In the genomic region with DNA sequence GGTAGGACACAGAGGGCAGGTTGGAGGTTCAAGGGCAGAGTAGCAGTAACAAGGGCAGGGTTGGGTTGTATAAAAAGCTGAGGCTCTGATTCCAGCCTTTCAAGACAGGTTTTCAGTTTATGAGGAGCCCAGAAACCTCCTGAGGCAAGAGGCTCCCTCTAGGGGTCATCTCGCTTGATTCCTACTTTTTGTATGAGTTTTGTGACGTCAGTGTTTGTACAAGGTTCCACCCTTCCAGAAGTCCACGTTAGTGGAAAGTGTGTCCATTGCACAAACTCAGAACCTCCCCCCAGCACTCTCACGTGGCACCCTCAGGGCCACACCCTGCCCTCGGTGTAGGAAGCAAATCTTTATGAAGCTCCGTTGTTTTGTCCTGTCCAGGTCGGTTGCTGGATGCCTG, we compare ENCODE assay signal across 9 mouse cellular contexts. TPM values are rescaled to one million over a fixed set of nuclear protein-coding genes. Genes with fewer than 3 reads are reported as not detected.
DNase-seq lines count a peak whose midpoint lies in the region; ATAC-seq and TF ChIP-seq lines count a peak whose summit lies in the region.
"Had no signal": no experiment of that assay in that cellular context is flagged by ENCODE, and none has a peak within 500 bp of the region (broad histone marks: within the 10 kb centered on the region; RNA-seq: fewer than 3 reads in every experiment).

No protein-coding gene starts in this region.

- peak; percentile 56; the same call in 1 of the 2 replicates for ATAC-seq in kidney, embryonic 15.5 days (replicated peaks; ENCODE audit: low FRiP score)

- no peaks in the 10 kb centered on the region for H3K9me3 ChIP-seq in kidney, embryonic 15.5 days (replicated peaks)

- H3K4me3 ChIP-seq in bone marrow macrophage, adult 2 months (ENCODE audit: insufficient read depth, low read length): 0 out of 2 replicates have a peak overlapping the region, but pooled peaks have one; percentile 2
- H3K4me3 ChIP-seq in heart, adult 2 months: no peak overlapping the region
- no peak overlapping the region for H3K4me3 ChIP-seq in kidney, embryonic 15.5 days (replicated peaks)

- no peaks in the 10 kb centered on the region for H3K27me3 ChIP-seq in heart, adult 2 months (ENCODE audit: control insufficient read depth, insufficient read depth, low read length)
- no peaks in the 10 kb centered on the region for H3K27me3 ChIP-seq in kidney, embryonic 15.5 days

- H3K4me2 ChIP-seq in kidney, embryonic 15.5 days: no peak overlapping the region

- WGBS in heart, adult 2 months: 6% methylated on average over 7 of the region's 7 CpGs
- 36% methylated on average over 7 of the region's 7 CpGs for WGBS in kidney, embryonic 15.5 days

- H3K79me2 ChIP-seq in heart, adult 2 months (replicated peaks; ENCODE audit: control insufficient read depth, insufficient read depth, low read length): no peaks in the 10 kb centered on the region

- intact Hi-C loops in heart, adult 2 months (cut with DNase I): loop anchor here (1.0 kb wide), 1 partner anchor 97 kb away; no protein-coding TSS in a partner anchor

- TF ChIP-seq CTCF in bone marrow macrophage, adult 2 months (IDR thresholded peaks at IDR 0.05; ENCODE audit: low read depth, low read length): peak; percentile 12; the same call in 1 of the 2 replicates
- peak; percentile 85 for TF ChIP-seq CTCF in heart, adult 2 months (IDR thresholded peaks at IDR 0.05)

- H3K27ac ChIP-seq in bone marrow macrophage, adult 2 months (ENCODE audit: insufficient read depth, low read depth, low read length): no peak overlapping the region
- H3K27ac ChIP-seq in heart, adult 2 months: peak overlapping the region; percentile 32; the same call in 1 of the 2 replicates
- no peak overlapping the region for H3K27ac ChIP-seq in kidney, embryonic 15.5 days

- no peak for TF ChIP-seq POLR2A in bone marrow macrophage, adult 2 months (IDR thresholded peaks at IDR 0.05; ENCODE audit: borderline replicate concordance, low read depth, low read length)
- no peak for TF ChIP-seq POLR2A in heart, adult 2 months (IDR thresholded peaks at IDR 0.05; ENCODE audit: insufficient read depth, low read depth, low read length)

- no peaks in the 10 kb centered on the region for H3K36me3 ChIP-seq in heart, adult 2 months (ENCODE audit: control insufficient read depth, insufficient read depth, low read length)
- H3K36me3 ChIP-seq in kidney, embryonic 15.5 days: no peaks in the 10 kb centered on the region

- TF ChIP-seq EP300 in heart, adult 2 months (IDR thresholded peaks at IDR 0.05; ENCODE audit: insufficient read depth, low read depth, low read length): no peak

- H3K9ac ChIP-seq in heart, adult 2 months (ENCODE audit: low read depth, low read length): peak overlapping the region; percentile 39
- no peak overlapping the region; the same call in 1 of the 2 replicates for H3K9ac ChIP-seq in kidney, embryonic 15.5 days

- DNase-seq in frontal cortex, adult 2 months (ENCODE audit: extremely low spot score in 1 of 2, low spot score in 1 of 2): peak; percentile 54 to 82
- DNase-seq in frontal cortex, postnatal 25 days (ENCODE audit: low spot score in 2 of 2): no peak
- DNase-seq in B cell, adult 2 months: peak; percentile 35 to 52
- peak; percentile 45 to 64 for DNase-seq in heart, adult 2 months
- DNase-seq in lung, postnatal 36 days: peak; percentile 95
- no peak for DNase-seq in ovary, postnatal 14 days (ENCODE audit: low spot score)

- H3K4me1 ChIP-seq in bone marrow macrophage, adult 2 months (ENCODE audit: control insufficient read depth, insufficient read depth, low read length): peaks cover 15% of the 10 kb centered on the region; the same call in 1 of the 2 replicates
- H3K4me1 ChIP-seq in heart, adult 2 months (ENCODE audit: control insufficient read depth, insufficient read depth, low read length): peaks cover 6% of the 10 kb centered on the region; the same call in 1 of the 2 replicates
- peaks cover 6% of the 10 kb centered on the region for H3K4me1 ChIP-seq in kidney, embryonic 15.5 days

RNA-seq across cellular contexts. Expression of a gene that starts 14.7 kb away (rescaled TPM):
- 44.4 and 45.5 TPM in 2 replicates for polyA plus RNA-seq in frontal cortex, adult 2 months (2012; rRNA removed)
- 16.7 and 17.1 TPM in 2 replicates for polyA plus RNA-seq in bone marrow macrophage, adult 2 months (2012; ENCODE audit: insufficient read depth, insufficient read length, missing spikeins)
- 10 to 100 TPM; 47.6 to 55.1 TPM for total RNA-seq in heart, adult 2 months (2021)
- 29.0 and 33.1 TPM in 2 replicates for polyA plus RNA-seq in heart, adult 2 months (2012; rRNA removed)
- polyA plus RNA-seq in kidney, embryonic 15.5 days (2015; fragmentation: Nextera tagmentation; extraction: Ambion mirVana): 36.6 and 40.8 TPM in 2 replicates

RNA-seq across cellular contexts. Expression of a gene that starts 19.8 kb away (rescaled TPM):
- 1.2 and 1.3 TPM in 2 replicates for polyA plus RNA-seq in frontal cortex, adult 2 months (2012; rRNA removed)
- not detected in 2 replicates for polyA plus RNA-seq in bone marrow macrophage, adult 2 months (2012; ENCODE audit: insufficient read depth, insufficient read length, missing spikeins)
- total RNA-seq in heart, adult 2 months (2021): 1 to 10 TPM; 4.3 to 6.3 TPM
- 4.5 and 4.6 TPM in 2 replicates for polyA plus RNA-seq in heart, adult 2 months (2012; rRNA removed)
- polyA plus RNA-seq in kidney, embryonic 15.5 days (2015; fragmentation: Nextera tagmentation; extraction: Ambion mirVana): 2.4 and 3.4 TPM in 2 replicates

RNA-seq across cellular contexts. Expression of a gene that starts 55.7 kb away (rescaled TPM):
- polyA plus RNA-seq in frontal cortex, adult 2 months (2012; rRNA removed): not detected in 2 replicates
- not detected in 2 replicates for polyA plus RNA-seq in bone marrow macrophage, adult 2 months (2012; ENCODE audit: insufficient read depth, insufficient read length, missing spikeins)
- total RNA-seq in heart, adult 2 months (2021): under 1 TPM; 0.30 to 0.44 TPM
- polyA plus RNA-seq in heart, adult 2 months (2012; rRNA removed): not detected in 2 replicates
- not detected in 2 replicates for polyA plus RNA-seq in kidney, embryonic 15.5 days (2015; fragmentation: Nextera tagmentation; extraction: Ambion mirVana)
- polyA plus RNA-seq: neural tube, embryonic 14.5 days had no signal

Comparison
In these comparisons a context has a peak if more than half of its experiments do, and no peak if none do; other contexts are left out.
1. DNase-seq: peak in frontal cortex, adult 2 months (2 of 2), B cell, adult 2 months (2 of 2), heart, adult 2 months (2 of 2) and lung, postnatal 36 days (single experiment); none in frontal cortex, postnatal 25 days (0 of 2) and ovary, postnatal 14 days (single experiment).